Mouse (Mus musculus): ENCODE measurements around the gene Mok. TPM values are rescaled to one million over a fixed set of nuclear protein-coding genes. Genes with fewer than 3 reads are reported as not detected.

Mok gene
- polyA plus RNA-seq, 1 experiment = 11.1 TPM

- no peak for TF ChIP-seq POLR2A (IDR thresholded peaks at IDR 0.05; ENCODE audit: borderline replicate concordance, extremely low read depth, insufficient read depth, insufficient read length, poor library complexity, severe bottlenecking)
- no peak for TF ChIP-seq CTCF (IDR thresholded peaks at IDR 0.05; ENCODE audit: borderline replicate concordance, extremely low read depth, insufficient read depth, insufficient read length)
These were observed 4.6 kb upstream of the Mok start for GRCm38 (mm10) chr12:110845131-110845880.

GRCm38 (mm10) chr12:110844227-110845130, 3.7 kb upstream of the Mok start:
- no peak for TF ChIP-seq CTCF (IDR thresholded peaks at IDR 0.05; ENCODE audit: borderline replicate concordance, extremely low read depth, insufficient read depth, insufficient read length)
- no peak for TF ChIP-seq POLR2A (IDR thresholded peaks at IDR 0.05; ENCODE audit: borderline replicate concordance, extremely low read depth, insufficient read depth, insufficient read length, poor library complexity, severe bottlenecking)
- no peak for DNase-seq (ENCODE audit: low read depth)

More at GRCm38 (mm10) chr12:110845131-110845880, 4.6 kb upstream of the Mok start:
- DNase-seq (ENCODE audit: low read depth) = peak; percentile 91

- DNase-seq (ENCODE audit: low read depth) = peak; percentile 86
- TF ChIP-seq CTCF (IDR thresholded peaks at IDR 0.05; ENCODE audit: borderline replicate concordance, extremely low read depth, insufficient read depth, insufficient read length) (peak; percentile 96), POLR2A (IDR thresholded peaks at IDR 0.05; ENCODE audit: borderline replicate concordance, extremely low read depth, insufficient read depth, insufficient read length, poor library complexity, severe bottlenecking) (no peak)
These were observed 2.7 kb upstream of the Mok start for GRCm38 (mm10) chr12:110843194-110844048.

- DNase-seq (ENCODE audit: low read depth) = no peak
These were observed 1.2 kb upstream of the Mok start for GRCm38 (mm10) chr12:110841731-110842493.

GRCm38 (mm10) chr12:110837850-110838249, 2.9 kb downstream of the Mok start:
- no peak for DNase-seq (ENCODE audit: low read depth)
- no peak for TF ChIP-seq CTCF (IDR thresholded peaks at IDR 0.05; ENCODE audit: borderline replicate concordance, extremely low read depth, insufficient read depth, insufficient read length)
- no peak for TF ChIP-seq POLR2A (IDR thresholded peaks at IDR 0.05; ENCODE audit: borderline replicate concordance, extremely low read depth, insufficient read depth, insufficient read length, poor library complexity, severe bottlenecking)

More at GRCm38 (mm10) chr12:110841731-110842493, 1.2 kb upstream of the Mok start:
- TF ChIP-seq CTCF (IDR thresholded peaks at IDR 0.05; ENCODE audit: borderline replicate concordance, extremely low read depth, insufficient read depth, insufficient read length) (no peak), POLR2A (IDR thresholded peaks at IDR 0.05; ENCODE audit: borderline replicate concordance, extremely low read depth, insufficient read depth, insufficient read length, poor library complexity, severe bottlenecking) (no peak)

- TF ChIP-seq CTCF (IDR thresholded peaks at IDR 0.05; ENCODE audit: borderline replicate concordance, extremely low read depth, insufficient read depth, insufficient read length) (no peak), POLR2A (IDR thresholded peaks at IDR 0.05; ENCODE audit: borderline replicate concordance, extremely low read depth, insufficient read depth, insufficient read length, poor library complexity, severe bottlenecking) (no peak)
- DNase-seq (ENCODE audit: low read depth) = peak; percentile 85
These were observed 3.4 kb downstream of the Mok start for GRCm38 (mm10) chr12:110837192-110837841.

GRCm38 (mm10) chr12:110836729-110837128, 4.0 kb downstream of the Mok start:
- no peak for DNase-seq (ENCODE audit: low read depth)
- TF ChIP-seq CTCF (IDR thresholded peaks at IDR 0.05; ENCODE audit: borderline replicate concordance, extremely low read depth, insufficient read depth, insufficient read length) (no peak), POLR2A (IDR thresholded peaks at IDR 0.05; ENCODE audit: borderline replicate concordance, extremely low read depth, insufficient read depth, insufficient read length, poor library complexity, severe bottlenecking) (no peak)

- TF ChIP-seq CTCF (IDR thresholded peaks at IDR 0.05; ENCODE audit: borderline replicate concordance, extremely low read depth, insufficient read depth, insufficient read length) (no peak), POLR2A (IDR thresholded peaks at IDR 0.05; ENCODE audit: borderline replicate concordance, extremely low read depth, insufficient read depth, insufficient read length, poor library complexity, severe bottlenecking) (no peak)
- DNase-seq (ENCODE audit: low read depth) = no peak
These were observed 5.6 kb downstream of the Mok start for GRCm38 (mm10) chr12:110835182-110835581.

GRCm38 (mm10) chr12:110830293-110831024, 10.3 kb downstream of the Mok start:
- no peak for DNase-seq (ENCODE audit: low read depth)
- TF ChIP-seq CTCF (IDR thresholded peaks at IDR 0.05; ENCODE audit: borderline replicate concordance, extremely low read depth, insufficient read depth, insufficient read length) (no peak), POLR2A (IDR thresholded peaks at IDR 0.05; ENCODE audit: borderline replicate concordance, extremely low read depth, insufficient read depth, insufficient read length, poor library complexity, severe bottlenecking) (no peak)
